Mouse (Mus musculus) kidney, adult 9 months (tissue): ENCODE measurements around the gene Frs2.
"Not testable (repeated sequence)": the region's sequence is repeated elsewhere in the genome, so short reads cannot be mapped to it uniquely, and the experiment has no call there.

Experiments used
- DNase-seq: peaks from one replicate; pipeline ENCODE4 v3.0.0; 2022

The Frs2 gene

GRCm38 (mm10) chr10:117145546-117146265, 2.6 kb downstream of the Frs2 start:
- no peak for DNase-seq

GRCm38 (mm10) chr10:117144628-117145027, 3.7 kb downstream of the Frs2 start:
- DNase-seq: no peak

- DNase-seq: no peak
These were observed 4.3 kb downstream of the Frs2 start for GRCm38 (mm10) chr10:117144071-117144470.

GRCm38 (mm10) chr10:117143311-117143710, 5.0 kb downstream of the Frs2 start:
- DNase-seq: no peak

GRCm38 (mm10) chr10:117141939-117142552, 6.3 kb downstream of the Frs2 start:
- peak; percentile 44 for DNase-seq

GRCm38 (mm10) chr10:117131506-117131905, 16.8 kb downstream of the Frs2 start:
- DNase-seq: not testable (repeated sequence)

- DNase-seq: peak; percentile 68
These were observed 18.3 kb downstream of the Frs2 start for GRCm38 (mm10) chr10:117130037-117130436.

- DNase-seq: no peak
These were observed 19.6 kb downstream of the Frs2 start for GRCm38 (mm10) chr10:117128693-117129092.

GRCm38 (mm10) chr10:117127480-117127879, 20.9 kb downstream of the Frs2 start:
- DNase-seq: no peak

- no peak for DNase-seq
These were observed 21.6 kb downstream of the Frs2 start for GRCm38 (mm10) chr10:117126719-117127118.

GRCm38 (mm10) chr10:117126233-117126632, 22.1 kb downstream of the Frs2 start:
- no peak for DNase-seq

- DNase-seq: no peak
These were observed 26.9 kb downstream of the Frs2 start for GRCm38 (mm10) chr10:117121448-117121847.

GRCm38 (mm10) chr10:117120051-117120666, 28.2 kb downstream of the Frs2 start:
- DNase-seq: no peak

GRCm38 (mm10) chr10:117119531-117119930, 28.8 kb downstream of the Frs2 start:
- DNase-seq: no peak

GRCm38 (mm10) chr10:117118421-117118831, 29.9 kb downstream of the Frs2 start:
- DNase-seq: no peak

GRCm38 (mm10) chr10:117115652-117116051, 32.7 kb downstream of the Frs2 start:
- DNase-seq: no peak

- no peak for DNase-seq
These were observed 35.8 kb downstream of the Frs2 start for GRCm38 (mm10) chr10:117112545-117112944.

GRCm38 (mm10) chr10:117111455-117111854, 36.9 kb downstream of the Frs2 start:
- DNase-seq: no peak

- DNase-seq: no peak
These were observed 38.1 kb downstream of the Frs2 start for GRCm38 (mm10) chr10:117110271-117110670.

- no peak for DNase-seq
These were observed 41.6 kb downstream of the Frs2 start for GRCm38 (mm10) chr10:117106686-117107085.

- DNase-seq: no peak
These were observed 42.1 kb downstream of the Frs2 start for GRCm38 (mm10) chr10:117106244-117106643.

- no peak for DNase-seq
These were observed 43.3 kb downstream of the Frs2 start for GRCm38 (mm10) chr10:117105015-117105414.

GRCm38 (mm10) chr10:117103854-117104598, 44.3 kb downstream of the Frs2 start:
- DNase-seq: no peak
